7 mouse cellular contexts compared by ENCODE assay signal in the genomic region with DNA sequence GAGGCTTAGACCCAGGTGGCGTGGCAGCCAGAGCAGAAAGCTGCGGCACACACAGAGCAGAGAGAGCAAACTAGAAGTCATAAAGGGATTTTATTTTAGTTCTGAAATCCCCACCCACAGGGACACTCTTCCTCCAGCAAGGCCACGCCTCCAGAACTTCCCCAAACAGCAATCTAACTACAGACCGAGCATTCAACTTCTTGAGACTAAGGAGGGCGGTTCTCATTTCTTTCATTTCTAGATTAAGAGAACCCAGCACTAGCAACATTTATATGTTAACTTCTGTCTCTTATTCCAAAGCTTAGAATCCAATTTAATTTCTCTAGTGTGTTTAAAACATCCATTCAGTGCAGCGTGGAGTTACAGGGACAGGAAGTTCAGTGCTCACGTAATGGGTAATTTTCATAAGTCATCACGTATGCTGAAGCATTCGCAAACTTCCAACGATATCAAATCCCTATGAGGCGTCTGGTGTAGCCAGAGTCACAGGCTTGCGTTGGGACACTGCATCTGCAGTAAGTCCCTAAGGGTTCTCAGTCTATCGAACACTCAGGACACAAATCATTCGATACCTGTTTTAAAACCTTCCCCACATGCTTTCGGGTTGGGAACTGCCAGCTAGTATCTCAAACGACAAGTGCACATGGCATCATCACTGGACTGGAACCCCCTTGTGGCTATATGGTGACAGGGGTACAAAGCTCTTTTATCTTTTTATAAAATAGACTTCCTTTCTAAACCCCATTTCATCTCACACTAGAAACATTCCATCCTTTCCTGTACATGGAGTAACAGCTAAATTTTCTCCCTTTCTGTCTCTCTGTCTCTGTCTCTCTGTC. TPM values are rescaled to one million over a fixed set of nuclear protein-coding genes. Genes with fewer than 3 reads are reported as not detected.
DNase-seq lines count a peak whose midpoint lies in the region; ATAC-seq and TF ChIP-seq lines count a peak whose summit lies in the region.

No protein-coding gene starts in this region.

- no peak overlapping the region for H3K27ac ChIP-seq in lung, embryonic 15.5 days
- H3K27ac ChIP-seq in liver, embryonic 11.5 days (ENCODE audit: low read depth, low read length), result no peak overlapping the region
- H3K27ac ChIP-seq in kidney, adult 2 months (ENCODE audit: insufficient read depth, low read depth, low read length), result no peak overlapping the region

- H3K4me1 ChIP-seq in lung, embryonic 15.5 days, result peaks cover 6% of the 10 kb centered on the region
- H3K4me1 ChIP-seq in liver, embryonic 11.5 days (replicated peaks; ENCODE audit: control insufficient read depth, insufficient read depth, low read length), result peaks cover 6% of the 10 kb centered on the region
- H3K4me1 ChIP-seq in kidney, adult 2 months (ENCODE audit: control insufficient read depth, insufficient read depth, low read length), result no peaks in the 10 kb centered on the region; the same call in 1 of the 2 replicates

- no peaks in the 10 kb centered on the region for H3K9me3 ChIP-seq in lung, embryonic 15.5 days
- H3K9me3 ChIP-seq in liver, embryonic 11.5 days (ENCODE audit: control insufficient read depth, low read length), result no peaks in the 10 kb centered on the region

- TF ChIP-seq CTCF in kidney, adult 2 months (conservative IDR thresholded peaks at IDR 0.05; ENCODE audit: insufficient read depth, insufficient read length, low read depth, low read length), result no peak

- no peak for DNase-seq in lung, postnatal 4 days
- DNase-seq in c-Kit-positive CD71-positive TER-119-positive erythroid progenitor cells, embryonic 14.5 days (ENCODE audit: low spot score), result peak; percentile 36
- no peak for DNase-seq in liver, embryonic 11.5 days (ENCODE audit: low spot score)
- peak; percentile 18 for DNase-seq in thymus, postnatal 14 days
- no peak for DNase-seq in kidney, adult 2 months
- no peak for DNase-seq in layer of hippocampus, postnatal 25 days (ENCODE audit: extremely low spot score in 1 of 2, low spot score in 1 of 2)

- no peaks in the 10 kb centered on the region for H3K36me3 ChIP-seq in lung, embryonic 15.5 days
- H3K36me3 ChIP-seq in liver, embryonic 11.5 days (ENCODE audit: control insufficient read depth, insufficient read depth, low read length), result no peaks in the 10 kb centered on the region
- peaks cover 2% of the 10 kb centered on the region; the same call in 1 of the 2 replicates for H3K36me3 ChIP-seq in kidney, adult 2 months (ENCODE audit: control insufficient read depth, insufficient read depth, low read length)

- no peaks in the 10 kb centered on the region for H3K27me3 ChIP-seq in lung, embryonic 15.5 days
- H3K27me3 ChIP-seq in liver, embryonic 11.5 days (replicated peaks; ENCODE audit: control insufficient read depth, insufficient read depth, low read length), result no peaks in the 10 kb centered on the region
- no peaks in the 10 kb centered on the region for H3K27me3 ChIP-seq in kidney, adult 2 months (replicated peaks; ENCODE audit: control insufficient read depth, insufficient read depth, low read length)

- TF ChIP-seq POLR2A in kidney, adult 2 months (IDR thresholded peaks at IDR 0.05; ENCODE audit: low read depth, low read length), result no peak

- peak overlapping the region; percentile 18; the same call in 1 of the 2 replicates for H3K4me2 ChIP-seq in lung, embryonic 15.5 days
- H3K4me2 ChIP-seq in liver, embryonic 11.5 days, result no peak overlapping the region

- 58% methylated on average over 16 of the region's 16 CpGs for WGBS in lung, embryonic 15.5 days
- 70% methylated on average over 16 of the region's 16 CpGs for WGBS in liver, embryonic 11.5 days
- 54% methylated on average over 16 of the region's 16 CpGs for WGBS in kidney, adult 2 months

- H3K4me3 ChIP-seq in lung, embryonic 15.5 days, result no peak overlapping the region
- H3K4me3 ChIP-seq in liver, embryonic 11.5 days (ENCODE audit: low read depth, low read length), result no peak overlapping the region
- H3K4me3 ChIP-seq in kidney, adult 2 months (ENCODE audit: insufficient read depth, low read depth, low read length), result no peak overlapping the region; the same call in 1 of the 2 replicates

- 0 out of 2 replicates have a peak, but pooled peaks have one; percentile 11 for ATAC-seq in lung, embryonic 15.5 days (ENCODE audit: borderline replicate concordance, extremely low read depth, low FRiP score, low TSS enrichment)
- ATAC-seq in liver, embryonic 11.5 days (replicated peaks; ENCODE audit: low FRiP score), result 0 out of 2 replicates have a peak, but pooled peaks have one; percentile 52

- H3K9ac ChIP-seq in lung, embryonic 15.5 days, result no peak overlapping the region
- H3K9ac ChIP-seq in liver, embryonic 11.5 days (ENCODE audit: low read depth, low read length), result no peak overlapping the region

RNA-seq across cellular contexts. Expression of a gene that starts 18.7 kb away (rescaled TPM):
- 1.9 and 2.0 TPM in 2 replicates for polyA plus RNA-seq in lung, embryonic 15.5 days (2015; fragmentation: Nextera tagmentation; extraction: Ambion mirVana)
- polyA plus RNA-seq in liver, embryonic 11.5 days (2014; fragmentation: Nextera tagmentation; extraction: Ambion mirVana), result 2.2 and 2.4 TPM in 2 replicates
- 28.5 and 30.1 TPM in 2 replicates for polyA plus RNA-seq in kidney, adult 2 months (2012; rRNA removed)
- under 1 TPM; 0.17 to 0.23 TPM for total RNA-seq in layer of hippocampus, postnatal 25 days (2021)

RNA-seq across cellular contexts. Expression of a gene that starts 45.9 kb away (rescaled TPM):
- 21.0 and 21.9 TPM in 2 replicates for polyA plus RNA-seq in lung, embryonic 15.5 days (2015; fragmentation: Nextera tagmentation; extraction: Ambion mirVana)
- polyA plus RNA-seq in liver, embryonic 11.5 days (2014; fragmentation: Nextera tagmentation; extraction: Ambion mirVana), result 20.0 and 22.0 TPM in 2 replicates
- 14.2 and 15.8 TPM in 2 replicates for polyA plus RNA-seq in kidney, adult 2 months (2012; rRNA removed)
- total RNA-seq in layer of hippocampus, postnatal 25 days (2021), result 10 to 100 TPM; 31.9 to 42.9 TPM

Comparison
In these comparisons a context has a peak if more than half of its experiments do, and no peak if none do; other contexts are left out.
1. DNase-seq: peak in c-Kit-positive CD71-positive TER-119-positive erythroid progenitor cells, embryonic 14.5 days (single experiment) and thymus, postnatal 14 days (single experiment); none in lung, postnatal 4 days (0 of 2), liver, embryonic 11.5 days (single experiment), kidney, adult 2 months (single experiment) and layer of hippocampus, postnatal 25 days (0 of 2).